Mouse (Mus musculus) embryo, embryonic 11 days (tissue): Measurements from ENCODE around the gene Dnah17.

ENCODE experiments used
- DNase-seq: peaks from one replicate; pipeline ENCODE4 v3.0.0-alpha.2; 2015

Dnah17 gene

GRCm38 (mm10) chr11:118142547-118143165 lies 12.2 kb upstream of the Dnah17 start:
- DNase-seq = peak; percentile 32

- no peak for DNase-seq
Observed at GRCm38 (mm10) chr11:118140771-118141565, 10.5 kb upstream of the Dnah17 start.

- no peak for DNase-seq
Observed at GRCm38 (mm10) chr11:118138347-118138746, 7.9 kb upstream of the Dnah17 start.

- DNase-seq = no peak
Observed at GRCm38 (mm10) chr11:118136172-118136632, 5.8 kb upstream of the Dnah17 start.

- DNase-seq = no peak
Observed at GRCm38 (mm10) chr11:118135271-118135670, 4.8 kb upstream of the Dnah17 start.

GRCm38 (mm10) chr11:118133752-118134169 lies 3.3 kb upstream of the Dnah17 start:
- DNase-seq = peak; percentile 68

- DNase-seq = peak; percentile 27
Observed at GRCm38 (mm10) chr11:118133133-118133751, 2.8 kb upstream of the Dnah17 start.

GRCm38 (mm10) chr11:118132136-118132535 lies 1.7 kb upstream of the Dnah17 start:
- no peak for DNase-seq

GRCm38 (mm10) chr11:118129812-118130211 lies 622 bp downstream of the Dnah17 start:
- DNase-seq = no peak

- DNase-seq = no peak
Observed at GRCm38 (mm10) chr11:118121592-118121991, 8.8 kb downstream of the Dnah17 start.

- DNase-seq = no peak
Observed at GRCm38 (mm10) chr11:118118777-118119176, 11.7 kb downstream of the Dnah17 start.

GRCm38 (mm10) chr11:118114581-118115110 lies 15.8 kb downstream of the Dnah17 start:
- DNase-seq = no peak

GRCm38 (mm10) chr11:118113516-118114205 lies 16.8 kb downstream of the Dnah17 start:
- DNase-seq = no peak

GRCm38 (mm10) chr11:118104001-118104400 lies 26.4 kb downstream of the Dnah17 start:
- DNase-seq = peak; percentile 87

- no peak for DNase-seq
Observed at GRCm38 (mm10) chr11:118103383-118103782, 27.1 kb downstream of the Dnah17 start.

GRCm38 (mm10) chr11:118102838-118103237 lies 27.6 kb downstream of the Dnah17 start:
- DNase-seq = peak; percentile 84

GRCm38 (mm10) chr11:118101133-118101532 lies 29.3 kb downstream of the Dnah17 start:
- DNase-seq = no peak

- DNase-seq = no peak
Observed at GRCm38 (mm10) chr11:118096736-118097135, 33.7 kb downstream of the Dnah17 start.

GRCm38 (mm10) chr11:118095004-118095403 lies 35.4 kb downstream of the Dnah17 start:
- DNase-seq = no peak

GRCm38 (mm10) chr11:118091002-118091670 lies 39.3 kb downstream of the Dnah17 start:
- DNase-seq = no peak

GRCm38 (mm10) chr11:118088896-118089295 lies 41.5 kb downstream of the Dnah17 start:
- DNase-seq = no peak

GRCm38 (mm10) chr11:118085961-118086360 lies 44.5 kb downstream of the Dnah17 start:
- DNase-seq = no peak
